In the genomic region with DNA sequence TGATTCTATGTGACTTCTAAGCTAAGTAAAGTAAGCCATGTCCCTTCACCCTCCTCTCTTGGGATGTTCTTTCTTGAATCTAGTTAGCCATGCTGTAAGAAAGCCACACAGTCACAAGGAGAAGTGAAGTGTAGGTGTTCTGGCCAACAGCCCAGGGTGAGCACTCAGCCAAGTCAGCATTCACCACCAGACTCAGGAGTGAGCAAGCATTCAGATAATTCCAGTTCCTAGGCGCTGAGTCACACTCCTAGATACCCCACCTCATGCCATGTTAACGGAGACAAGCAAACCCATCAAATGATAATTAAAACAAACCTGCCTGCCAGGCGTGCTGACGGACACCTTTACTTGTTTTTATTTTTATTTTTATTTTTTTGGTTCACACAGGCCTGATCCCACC, we compare ENCODE assay signal across 10 mouse cellular contexts. TPM values are rescaled to one million over a fixed set of nuclear protein-coding genes. Genes with fewer than 3 reads are reported as not detected.
DNase-seq lines count a peak whose midpoint lies in the region; ATAC-seq lines count a peak whose summit lies in the region.
"Had no signal": no experiment of that assay in that cellular context is flagged by ENCODE, and none has a peak within 500 bp of the region (broad histone marks: within the 10 kb centered on the region; RNA-seq: fewer than 3 reads in every experiment).

No protein-coding gene starts in this region.

- peak; percentile 78 for DNase-seq in kidney, adult 18-20 months
- DNase-seq in cerebellum, postnatal 25 days = peak; percentile 76 to 86
- DNase-seq in layer of hippocampus, adult 18-20 months (ENCODE audit: low spot score in 2 of 2) = peak; percentile 64 to 75
- DNase-seq in lung, postnatal 4 days = peak; percentile 67 to 80
- DNase-seq in hindbrain, embryonic 14.5 days (ENCODE audit: low spot score) = no peak
- DNase-seq in testis, postnatal 14 days (ENCODE audit: low spot score) = no peak

- no peak overlapping the region for H3K9ac ChIP-seq in kidney, embryonic 16.5 days (replicated peaks; ENCODE audit: low read length)
- H3K9ac ChIP-seq in hindbrain, embryonic 14.5 days = no peak overlapping the region

- 92% methylated on average over 4 of the region's 4 CpGs for WGBS in kidney, embryonic 16.5 days
- 92% methylated on average over 4 of the region's 4 CpGs for WGBS in hindbrain, embryonic 14.5 days

- no peak overlapping the region for H3K27ac ChIP-seq in kidney, embryonic 16.5 days (ENCODE audit: low read length)
- no peak overlapping the region for H3K27ac ChIP-seq in hindbrain, embryonic 14.5 days
- H3K27ac ChIP-seq: macrophage had no signal

- H3K4me2 ChIP-seq in kidney, embryonic 16.5 days (replicated peaks; ENCODE audit: low read depth, low read length) = no peak overlapping the region
- H3K4me2 ChIP-seq in hindbrain, embryonic 14.5 days (replicated peaks) = no peak overlapping the region

- H3K9me3 ChIP-seq in kidney, embryonic 16.5 days (ENCODE audit: low read length) = 0 out of 2 replicates have a peak, but pooled peaks cover 3% of the 10 kb centered on the region
- no peaks in the 10 kb centered on the region; the same call in 1 of the 2 replicates for H3K9me3 ChIP-seq in hindbrain, embryonic 14.5 days (ENCODE audit: control insufficient read depth, low read length)
- H3K9me3 ChIP-seq: G1E had no signal

- H3K36me3 ChIP-seq in kidney, embryonic 16.5 days (ENCODE audit: insufficient read depth, low read length) = peaks cover 24% of the 10 kb centered on the region
- H3K36me3 ChIP-seq in hindbrain, embryonic 14.5 days (replicated peaks; ENCODE audit: control insufficient read depth, insufficient read depth) = peaks cover 4% of the 10 kb centered on the region; the same call in 1 of the 2 replicates

- ATAC-seq in kidney, embryonic 16.5 days (ENCODE audit: low FRiP score, low TSS enrichment) = no peak
- ATAC-seq in hindbrain, embryonic 14.5 days (ENCODE audit: low FRiP score) = no peak
- ATAC-seq in erythroid progenitor cell, adult 5-6 weeks (replicated peaks; ENCODE audit: low FRiP score, poor library complexity, severe bottlenecking) = no peak

- no peaks in the 10 kb centered on the region for H3K27me3 ChIP-seq in kidney, embryonic 16.5 days (ENCODE audit: insufficient read depth, low read length)
- H3K27me3 ChIP-seq in hindbrain, embryonic 14.5 days (ENCODE audit: control insufficient read depth, insufficient read depth, low read length) = no peaks in the 10 kb centered on the region

- no peak overlapping the region for H3K4me3 ChIP-seq in kidney, embryonic 16.5 days (ENCODE audit: low read length)
- H3K4me3 ChIP-seq in hindbrain, embryonic 14.5 days (replicated peaks; ENCODE audit: low read length) = no peak overlapping the region

- no peaks in the 10 kb centered on the region for H3K4me1 ChIP-seq in kidney, embryonic 16.5 days (ENCODE audit: insufficient read depth, low read length)
- H3K4me1 ChIP-seq in hindbrain, embryonic 14.5 days (replicated peaks; ENCODE audit: control insufficient read depth, insufficient read depth, low read length) = no peaks in the 10 kb centered on the region

RNA-seq across cellular contexts. Expression of a gene that starts 47.1 kb away (rescaled TPM):
- 44.3 and 51.6 TPM in 2 replicates for polyA plus RNA-seq in kidney, embryonic 16.5 days (2015; fragmentation: Nextera tagmentation; extraction: Ambion mirVana)
- total RNA-seq in layer of hippocampus, adult 18-20 months (2021) = 10 to 100 TPM; 38.0 TPM
- polyA plus RNA-seq in hindbrain, embryonic 14.5 days (2014; fragmentation: Nextera tagmentation; extraction: Ambion mirVana) = 16.0 and 17.7 TPM in 2 replicates
- total RNA-seq in erythroid progenitor cell, adult 5-6 weeks (2015; ENCODE audit: low replicate concordance) = 8.6 and 12.6 TPM in 2 replicates
- 18.7 and 31.4 TPM in 2 replicates for total RNA-seq in erythroid progenitor cell, adult 5-6 weeks (2017; ENCODE audit: low replicate concordance)

Comparison
In these comparisons a context has a peak if more than half of its experiments do, and no peak if none do; other contexts are left out.
1. DNase-seq: peak in kidney, adult 18-20 months (single experiment), cerebellum, postnatal 25 days (2 of 2), layer of hippocampus, adult 18-20 months (2 of 2) and lung, postnatal 4 days (2 of 2); none in hindbrain, embryonic 14.5 days (single experiment) and testis, postnatal 14 days (single experiment).